Mouse (Mus musculus) spleen, adult 2 months (tissue): ENCODE measurements around the gene Lmbrd2.
"Not testable (repeated sequence)": the region's sequence is repeated elsewhere in the genome, so short reads cannot be mapped to it uniquely, and the experiment has no call there.

Source experiments
- CTCF ChIP-seq: fragments of 200-500 bp; IDR thresholded peaks from 2 replicates; pipeline ENCODE4 v1.5.1; 2011; ENCODE audit warnings: mild to moderate bottlenecking, inconsistent platforms; ENCODE audit not compliant: insufficient read depth, insufficient read length, insufficient replicate concordance; ENCODE audit errors: extremely low read depth
- POLR2A ChIP-seq: fragments of 200-500 bp; IDR thresholded peaks from 2 replicates; pipeline ENCODE4 v1.6.1; 2011; ENCODE audit warnings: low read depth, low read length, inconsistent platforms

GRCm38 (mm10) chr15:9213026-9213425 is 72.7 kb downstream of the Lmbrd2 start:
- TF ChIP-seq CTCF, POLR2A: not testable (repeated sequence)
